Mouse (Mus musculus): ENCODE measurements at regions not wholly inside any gene's neighbourhood (a gene's known extent, or its start where the extent isn't known, plus 50 kb on each side); places are given as distances from the start of the nearest gene placed in this dataset.

GRCm38 (mm10) chr3:59520766-59521165 is 176.6 kb upstream of the Igsf10 start:
- WGBS = 85% methylated on average over 1 of the region's 1 CpGs
- Histone ChIP-seq H3K9ac (ENCODE audit: low read length) (no peak overlapping the region), H3K27ac (replicated peaks) (no peak overlapping the region), H3K4me1 (replicated peaks; ENCODE audit: control insufficient read depth, insufficient read depth) (no peaks in the 10 kb centered on the region), H3K36me3 (ENCODE audit: control insufficient read depth, insufficient read depth, low read length) (no peaks in the 10 kb centered on the region), H3K4me3 (ENCODE audit: low read depth, low read length) (no peak overlapping the region), H3K4me2 (replicated peaks; ENCODE audit: low read depth) (no peak overlapping the region), H3K27me3 (ENCODE audit: control insufficient read depth, insufficient read depth, low read length) (no peaks in the 10 kb centered on the region), H3K9me3 (ENCODE audit: control insufficient read depth, low read length) (no peaks in the 10 kb centered on the region)
- no peak for DNase-seq (ENCODE audit: low spot score)
- no peak for ATAC-seq (ENCODE audit: low FRiP score, low TSS enrichment)
- TF ChIP-seq CTCF (IDR thresholded peaks at IDR 0.05; ENCODE audit: low read depth) = no peak
- TF ChIP-seq EP300 (optimal IDR thresholded peaks at IDR 0.05) = no peak

DNA sequence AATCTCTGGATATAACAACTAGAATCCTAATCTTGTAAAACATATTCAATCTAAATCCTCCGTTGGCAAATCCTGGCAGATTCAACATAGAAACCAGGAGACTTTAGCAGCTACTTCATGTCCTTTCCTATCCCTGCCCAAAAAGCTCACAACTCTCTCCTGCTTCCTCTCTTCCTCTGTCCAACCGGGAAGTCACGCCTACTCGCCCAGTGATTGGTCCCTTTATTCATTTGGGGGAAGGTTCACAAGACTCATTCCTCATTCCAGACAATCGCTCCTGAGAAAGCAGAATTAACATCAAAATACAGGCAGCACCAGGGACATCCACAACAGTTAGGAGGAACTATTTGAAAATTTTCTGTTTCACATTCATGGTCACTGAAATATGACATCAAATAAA is 133.9 kb upstream of the Igsf10 start:
- H3K9me3 ChIP-seq (ENCODE audit: control insufficient read depth, low read length) = no peaks in the 10 kb centered on the region
- TF ChIP-seq CTCF (IDR thresholded peaks at IDR 0.05; ENCODE audit: low read depth) (no peak), EP300 (optimal IDR thresholded peaks at IDR 0.05) (no peak)
- no peaks in the 10 kb centered on the region for H3K36me3 ChIP-seq (ENCODE audit: control insufficient read depth, insufficient read depth, low read length)
- no peak overlapping the region for H3K9ac ChIP-seq (ENCODE audit: low read length)
- DNase-seq (ENCODE audit: low spot score) = no peak
- no peak for ATAC-seq (ENCODE audit: low FRiP score, low TSS enrichment)
- no peaks in the 10 kb centered on the region for H3K27me3 ChIP-seq (ENCODE audit: control insufficient read depth, insufficient read depth, low read length)
- 28% methylated on average over 5 of the region's 5 CpGs for WGBS
- no peaks in the 10 kb centered on the region for H3K4me1 ChIP-seq (replicated peaks; ENCODE audit: control insufficient read depth, insufficient read depth)
- no peak overlapping the region for H3K4me3 ChIP-seq (ENCODE audit: low read depth, low read length)
- no peak overlapping the region for H3K27ac ChIP-seq (replicated peaks)
- no peak overlapping the region for H3K4me2 ChIP-seq (replicated peaks; ENCODE audit: low read depth)

- H3K36me3 ChIP-seq (ENCODE audit: control insufficient read depth, insufficient read depth, low read length) = no peaks in the 10 kb centered on the region
- no peaks in the 10 kb centered on the region for H3K27me3 ChIP-seq (ENCODE audit: control insufficient read depth, insufficient read depth, low read length)
- H3K4me3 ChIP-seq (ENCODE audit: low read depth, low read length) = no peak overlapping the region
- 48% methylated on average over 6 of the region's 6 CpGs for WGBS
- no peaks in the 10 kb centered on the region for H3K9me3 ChIP-seq (ENCODE audit: control insufficient read depth, low read length)
- H3K27ac ChIP-seq (replicated peaks) = no peak overlapping the region
- ATAC-seq (ENCODE audit: low FRiP score, low TSS enrichment) (no peak), DNase-seq (ENCODE audit: low spot score) (no peak)
- H3K4me2 ChIP-seq (replicated peaks; ENCODE audit: low read depth) = no peak overlapping the region
- no peaks in the 10 kb centered on the region for H3K4me1 ChIP-seq (replicated peaks; ENCODE audit: control insufficient read depth, insufficient read depth)
- TF ChIP-seq EP300 (optimal IDR thresholded peaks at IDR 0.05) (no peak), CTCF (IDR thresholded peaks at IDR 0.05; ENCODE audit: low read depth) (no peak)
- no peak overlapping the region for H3K9ac ChIP-seq (ENCODE audit: low read length)
Observed at GRCm38 (mm10) chr3:59477441-59478061, 133.4 kb upstream of the Igsf10 start.

GRCm38 (mm10) chr3:59468956-59469355 is 124.8 kb upstream of the Igsf10 start:
- TF ChIP-seq EP300 (optimal IDR thresholded peaks at IDR 0.05) = no peak
- TF ChIP-seq CTCF (IDR thresholded peaks at IDR 0.05; ENCODE audit: low read depth) = no peak
- Histone ChIP-seq H3K4me3 (ENCODE audit: low read depth, low read length) (no peak overlapping the region), H3K9ac (ENCODE audit: low read length) (no peak overlapping the region), H3K4me1 (replicated peaks; ENCODE audit: control insufficient read depth, insufficient read depth) (no peaks in the 10 kb centered on the region), H3K4me2 (replicated peaks; ENCODE audit: low read depth) (no peak overlapping the region), H3K9me3 (ENCODE audit: control insufficient read depth, low read length) (no peaks in the 10 kb centered on the region), H3K27ac (replicated peaks) (no peak overlapping the region), H3K36me3 (ENCODE audit: control insufficient read depth, insufficient read depth, low read length) (no peaks in the 10 kb centered on the region), H3K27me3 (ENCODE audit: control insufficient read depth, insufficient read depth, low read length) (no peaks in the 10 kb centered on the region)
- DNase-seq (ENCODE audit: low spot score) = no peak
- no peak for ATAC-seq (ENCODE audit: low FRiP score, low TSS enrichment)
- 32% methylated on average over 1 of the region's 1 CpGs for WGBS

GRCm38 (mm10) chr3:59462341-59463158 is 118.4 kb upstream of the Igsf10 start:
- Histone ChIP-seq H3K9ac (ENCODE audit: low read length) (no peak overlapping the region), H3K27me3 (ENCODE audit: control insufficient read depth, insufficient read depth, low read length) (no peaks in the 10 kb centered on the region), H3K27ac (replicated peaks) (no peak overlapping the region), H3K36me3 (ENCODE audit: control insufficient read depth, insufficient read depth, low read length) (no peaks in the 10 kb centered on the region), H3K4me3 (ENCODE audit: low read depth, low read length) (no peak overlapping the region), H3K9me3 (ENCODE audit: control insufficient read depth, low read length) (no peaks in the 10 kb centered on the region), H3K4me1 (replicated peaks; ENCODE audit: control insufficient read depth, insufficient read depth) (no peaks in the 10 kb centered on the region), H3K4me2 (replicated peaks; ENCODE audit: low read depth) (no peak overlapping the region)
- 68% methylated on average over 3 of the region's 3 CpGs for WGBS
- no peak for DNase-seq (ENCODE audit: low spot score)
- TF ChIP-seq CTCF (IDR thresholded peaks at IDR 0.05; ENCODE audit: low read depth) (no peak), EP300 (optimal IDR thresholded peaks at IDR 0.05) (no peak)
- no peak for ATAC-seq (ENCODE audit: low FRiP score, low TSS enrichment)

DNA sequence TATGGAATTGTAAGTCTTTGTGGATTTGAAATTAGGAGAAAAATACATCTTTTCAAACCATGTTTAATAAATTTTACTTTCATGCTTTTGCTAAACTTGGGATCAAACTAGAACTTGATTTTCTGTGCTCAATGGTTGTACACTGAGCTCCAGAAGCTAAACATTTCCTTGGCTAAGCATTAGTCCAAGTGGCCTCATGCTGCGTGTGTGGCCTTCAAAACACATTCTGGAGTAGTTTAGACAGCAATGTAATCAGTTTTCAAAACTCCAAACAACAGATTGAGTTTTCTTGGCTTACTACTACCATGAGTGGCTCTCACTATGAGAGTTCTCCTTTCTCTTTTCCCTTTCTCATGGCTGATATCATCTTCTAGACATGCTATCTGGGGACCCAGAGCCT is 112.7 kb upstream of the Igsf10 start:
- TF ChIP-seq EP300 (optimal IDR thresholded peaks at IDR 0.05) (no peak), CTCF (IDR thresholded peaks at IDR 0.05; ENCODE audit: low read depth) (no peak)
- Histone ChIP-seq H3K4me2 (replicated peaks; ENCODE audit: low read depth) (no peak overlapping the region), H3K9ac (ENCODE audit: low read length) (no peak overlapping the region), H3K4me3 (ENCODE audit: low read depth, low read length) (no peak overlapping the region), H3K4me1 (replicated peaks; ENCODE audit: control insufficient read depth, insufficient read depth) (no peaks in the 10 kb centered on the region), H3K36me3 (ENCODE audit: control insufficient read depth, insufficient read depth, low read length) (no peaks in the 10 kb centered on the region), H3K27me3 (ENCODE audit: control insufficient read depth, insufficient read depth, low read length) (no peaks in the 10 kb centered on the region), H3K9me3 (ENCODE audit: control insufficient read depth, low read length) (no peaks in the 10 kb centered on the region), H3K27ac (replicated peaks) (0 out of 2 replicates have a peak overlapping the region, but pooled peaks have one; percentile 8)
- DNase-seq (ENCODE audit: low spot score) (no peak), ATAC-seq (ENCODE audit: low FRiP score, low TSS enrichment) (no peak)
- 50% methylated on average over 1 of the region's 1 CpGs for WGBS

Measured in stomach, postnatal 0 days (tissue).